Mouse (Mus musculus) frontal cortex, postnatal 10 days (tissue): ENCODE results near the gene Ankrd11.

ENCODE experiments used
- DNase-seq, 2 experiments: peaks; one replicate each; pipeline ENCODE4 v3.0.0; 2022; ENCODE audit warnings: low spot score in 2 of 2, mixed read lengths in 1 of 2

Ankrd11 gene

GRCm38 (mm10) chr8:123005328-123005727 lies 36.7 kb downstream of the Ankrd11 start:
- no peak for DNase-seq

- DNase-seq, result no peak
Observed at GRCm38 (mm10) chr8:123004033-123004922, 37.8 kb downstream of the Ankrd11 start.

- DNase-seq, result no peak
Observed at GRCm38 (mm10) chr8:123000311-123000710, 41.8 kb downstream of the Ankrd11 start.

- no peak for DNase-seq
Observed at GRCm38 (mm10) chr8:122997963-122998362, 44.1 kb downstream of the Ankrd11 start.

- no peak for DNase-seq
Observed at GRCm38 (mm10) chr8:122993740-122994139, 48.3 kb downstream of the Ankrd11 start.

- no peak for DNase-seq
Observed at GRCm38 (mm10) chr8:122993031-122993430, 49.0 kb downstream of the Ankrd11 start.

- no peak for DNase-seq
Observed at GRCm38 (mm10) chr8:122992296-122992695, 49.8 kb downstream of the Ankrd11 start.

- DNase-seq, result no peak
Observed at GRCm38 (mm10) chr8:122991368-122991767, 50.7 kb downstream of the Ankrd11 start.

GRCm38 (mm10) chr8:122989976-122990375 lies 52.1 kb downstream of the Ankrd11 start:
- no peak for DNase-seq

- no peak for DNase-seq
Observed at GRCm38 (mm10) chr8:122988955-122989354, 53.1 kb downstream of the Ankrd11 start.

GRCm38 (mm10) chr8:122987255-122987654 lies 54.8 kb downstream of the Ankrd11 start:
- no peak for DNase-seq

GRCm38 (mm10) chr8:122986501-122987184 lies 55.4 kb downstream of the Ankrd11 start:
- no peak for DNase-seq

- DNase-seq, result no peak
Observed at GRCm38 (mm10) chr8:122984175-122984574, 57.9 kb downstream of the Ankrd11 start.

GRCm38 (mm10) chr8:122983178-122983942 lies 58.7 kb downstream of the Ankrd11 start:
- no peak for DNase-seq

GRCm38 (mm10) chr8:122981646-122982045 lies 60.4 kb downstream of the Ankrd11 start:
- no peak for DNase-seq

- no peak for DNase-seq
Observed at GRCm38 (mm10) chr8:122979865-122980509, 62.1 kb downstream of the Ankrd11 start.

- no peak for DNase-seq
Observed at GRCm38 (mm10) chr8:122979424-122979823, 62.7 kb downstream of the Ankrd11 start.

- no peak for DNase-seq
Observed at GRCm38 (mm10) chr8:122976046-122976445, 66.0 kb downstream of the Ankrd11 start.

- DNase-seq, result no peak
Observed at GRCm38 (mm10) chr8:122969964-122970620, 72.0 kb downstream of the Ankrd11 start.

GRCm38 (mm10) chr8:122968145-122968544 lies 73.9 kb downstream of the Ankrd11 start:
- no peak for DNase-seq

- DNase-seq, result no peak
Observed at GRCm38 (mm10) chr8:122966638-122967037, 75.4 kb downstream of the Ankrd11 start.
